Mouse (Mus musculus): Measurements from ENCODE around the gene Gm5868. TPM values are rescaled to one million over a fixed set of nuclear protein-coding genes. Genes with fewer than 3 reads are reported as not detected.

The Gm5868 gene
- polyA plus RNA-seq, 1 experiment from 2014 or later = 0.29 TPM

- Histone ChIP-seq H3K4me3 (ENCODE audit: low read depth, low read length) (no peak overlapping the region), H3K4me2 (replicated peaks; ENCODE audit: low read depth) (no peak overlapping the region), H3K4me1 (replicated peaks; ENCODE audit: control insufficient read depth, insufficient read depth, low read length) (no peaks in the 10 kb centered on the region), H3K9ac (ENCODE audit: low read depth, low read length) (no peak overlapping the region), H3K27me3 (replicated peaks; ENCODE audit: control insufficient read depth, insufficient read depth, low read length) (no peaks in the 10 kb centered on the region), H3K27ac (ENCODE audit: low read depth, low read length) (no peak overlapping the region), H3K36me3 (ENCODE audit: control insufficient read depth, insufficient read depth) (peaks cover 12% of the 10 kb centered on the region), H3K9me3 (ENCODE audit: control insufficient read depth) (no peaks in the 10 kb centered on the region)
- no peak for TF ChIP-seq CTCF (IDR thresholded peaks at IDR 0.05; ENCODE audit: low read depth)
- WGBS = 89% methylated on average over 3 of the region's 3 CpGs
- no peak for ATAC-seq
These were observed 36.1 kb downstream of the Gm5868 start for GRCm38 (mm10) chr5:72551209-72551608.

Other genes starting within 250 kb of the Gm5868 start
- 0.09 TPM in 2 replicates for gene Corin, start 83.1 kb downstream of the Gm5868 start, polyA plus RNA-seq (2015; fragmentation: Nextera tagmentation; extraction: Ambion mirVana)
- gene Nfxl1, start 27.9 kb downstream of the Gm5868 start, polyA plus RNA-seq (2015; fragmentation: Nextera tagmentation; extraction: Ambion mirVana) = 6.3 and 7.1 TPM in 2 replicates
- not detected in 2 replicates for gene Zar1, start 6.3 kb downstream of the Gm5868 start, polyA plus RNA-seq (2015; fragmentation: Nextera tagmentation; extraction: Ambion mirVana)
- not detected in 2 replicates for gene Cnga1, start 56.7 kb upstream of the Gm5868 start, polyA plus RNA-seq (2015; fragmentation: Nextera tagmentation; extraction: Ambion mirVana)
- 40.0 and 42.0 TPM in 2 replicates for gene Nipal1, start 60.2 kb upstream of the Gm5868 start, polyA plus RNA-seq (2015; fragmentation: Nextera tagmentation; extraction: Ambion mirVana)
- gene Txk, start 165.2 kb upstream of the Gm5868 start, polyA plus RNA-seq (2015; fragmentation: Nextera tagmentation; extraction: Ambion mirVana) = 0.39 and 0.44 TPM in 2 replicates

Measured in intestine, postnatal 0 days (tissue).